Mouse (Mus musculus): ENCODE data around the gene Cerkl.

Cerkl gene

DNA sequence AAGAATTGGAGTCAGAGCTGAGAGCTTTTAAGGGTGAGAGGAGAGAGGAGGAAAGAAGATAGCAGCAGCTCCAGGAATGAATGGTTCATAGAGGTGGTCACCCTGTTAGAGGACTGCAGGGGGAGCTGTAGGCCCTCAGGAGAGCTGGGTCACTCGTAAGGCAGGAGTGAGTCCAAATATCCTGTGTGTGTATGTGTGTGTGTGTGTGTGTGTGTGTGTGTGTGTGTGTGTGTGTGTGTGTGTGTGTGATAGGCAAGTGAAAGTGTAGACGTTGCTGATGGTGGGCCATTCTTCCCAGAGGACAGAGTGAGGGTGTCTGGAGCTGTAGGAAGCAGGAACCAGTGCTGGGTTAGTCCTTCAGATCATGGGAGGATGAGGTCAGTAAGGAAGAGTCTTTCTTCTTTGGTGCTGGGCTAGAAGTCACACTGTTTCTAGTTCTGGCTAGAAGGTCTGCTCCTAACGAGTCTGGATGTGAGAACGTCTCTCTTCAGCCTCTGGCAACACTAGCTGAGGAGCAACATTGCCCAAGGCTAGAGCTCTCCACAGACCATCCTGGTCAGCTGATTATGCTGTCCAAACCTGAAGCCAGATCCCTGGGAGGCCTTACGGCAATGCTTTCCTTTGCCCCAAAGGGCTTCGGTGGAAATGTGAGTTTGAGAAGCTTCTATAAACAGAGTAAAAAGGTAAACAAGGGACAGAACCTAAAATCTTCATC, 83.9 kb downstream of the Cerkl start:
- no peak for DNase-seq (ENCODE audit: low spot score)

DNA sequence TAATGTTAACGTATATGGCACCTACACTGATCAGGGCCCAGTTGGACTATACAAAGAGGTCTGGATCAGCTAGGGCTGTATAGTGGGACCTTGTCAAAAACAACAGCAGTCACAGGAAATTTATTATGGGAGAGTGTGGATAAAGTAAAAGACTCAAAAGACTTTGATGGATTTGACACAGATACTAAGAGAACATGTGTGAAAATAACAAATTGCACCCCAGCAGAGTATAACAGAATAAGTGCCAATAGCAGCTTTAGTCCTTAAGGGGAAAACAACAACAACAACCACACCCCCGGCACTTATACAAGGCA, 84.5 kb downstream of the Cerkl start:
- DNase-seq (ENCODE audit: low spot score), result no peak

DNA sequence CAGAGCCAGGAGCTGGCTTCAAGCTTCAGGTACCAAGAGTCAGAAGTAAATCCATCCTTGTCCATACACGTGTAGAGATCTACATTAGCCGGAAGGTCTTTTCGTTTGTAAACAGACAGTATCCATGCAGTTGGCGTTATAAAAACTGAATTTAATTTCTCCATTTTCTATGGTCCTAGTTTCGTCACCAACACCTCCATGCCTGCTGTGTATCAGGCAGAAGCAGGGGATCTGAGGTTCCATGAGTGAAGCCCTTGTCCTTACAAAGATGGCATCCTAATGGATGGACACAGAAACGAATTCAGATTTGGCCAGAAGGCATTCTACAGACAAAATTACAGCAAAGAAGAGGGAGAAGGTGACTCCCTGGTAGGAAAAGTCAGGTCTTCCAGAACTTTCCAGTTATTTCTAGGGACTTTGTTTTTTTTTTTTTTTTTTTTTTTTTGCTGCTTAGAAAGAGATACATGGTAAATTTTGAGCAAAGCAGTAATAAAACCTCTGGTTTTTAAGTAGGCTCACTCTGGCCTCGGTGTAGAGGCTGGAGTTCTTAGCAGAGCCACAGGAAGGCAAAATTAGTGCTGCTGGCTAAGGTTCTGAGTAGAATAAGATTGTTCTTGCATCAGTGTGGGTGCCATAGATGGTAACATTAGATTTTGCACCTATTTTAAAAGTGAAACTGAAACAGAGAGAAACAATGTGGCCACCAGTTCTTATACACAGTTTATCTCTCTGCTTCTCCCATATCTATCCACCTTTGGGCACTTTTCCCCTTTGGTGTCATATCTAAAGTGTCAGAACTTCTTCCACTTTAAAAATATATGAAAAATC, 85.0 kb downstream of the Cerkl start:
- DNase-seq (ENCODE audit: low spot score), result no peak

DNA sequence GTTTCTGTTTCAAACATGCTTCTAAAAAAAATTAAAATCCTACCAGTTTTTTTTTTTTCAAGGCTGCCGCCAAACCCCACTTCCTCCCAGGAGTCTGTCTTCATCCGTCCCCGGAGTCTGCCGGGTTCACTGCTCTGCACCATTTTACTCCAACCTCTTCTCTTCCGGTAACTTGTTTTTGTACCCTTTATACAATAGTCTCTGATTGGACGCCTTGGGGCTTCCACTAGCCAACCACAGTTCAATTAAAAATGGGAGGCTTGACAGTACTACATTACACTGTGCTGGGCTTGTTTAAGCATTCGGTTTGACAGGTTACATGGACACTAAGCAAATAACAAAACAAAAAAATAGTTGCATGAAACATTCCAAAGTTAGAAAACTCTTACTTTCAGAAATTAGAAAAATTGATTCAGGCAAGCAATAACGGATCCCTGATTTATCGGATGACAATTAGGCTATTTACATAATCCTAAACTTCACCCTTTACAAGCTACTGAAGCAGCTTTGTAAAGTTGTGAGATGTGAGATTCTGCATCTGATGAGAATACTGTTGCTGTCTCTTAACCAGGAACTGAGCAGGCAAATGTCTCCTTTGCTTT, 85.8 kb downstream of the Cerkl start:
- no peak for DNase-seq (ENCODE audit: low spot score)

GRCm38 (mm10) chr2:79369905-79370304, 86.7 kb downstream of the Cerkl start:
- DNase-seq (ENCODE audit: low spot score), result no peak

GRCm38 (mm10) chr2:79369061-79369524, 87.5 kb downstream of the Cerkl start:
- no peak for DNase-seq (ENCODE audit: low spot score)

- no peak for DNase-seq (ENCODE audit: low spot score)
These were observed 87.9 kb downstream of the Cerkl start for GRCm38 (mm10) chr2:79368661-79369060.

DNA sequence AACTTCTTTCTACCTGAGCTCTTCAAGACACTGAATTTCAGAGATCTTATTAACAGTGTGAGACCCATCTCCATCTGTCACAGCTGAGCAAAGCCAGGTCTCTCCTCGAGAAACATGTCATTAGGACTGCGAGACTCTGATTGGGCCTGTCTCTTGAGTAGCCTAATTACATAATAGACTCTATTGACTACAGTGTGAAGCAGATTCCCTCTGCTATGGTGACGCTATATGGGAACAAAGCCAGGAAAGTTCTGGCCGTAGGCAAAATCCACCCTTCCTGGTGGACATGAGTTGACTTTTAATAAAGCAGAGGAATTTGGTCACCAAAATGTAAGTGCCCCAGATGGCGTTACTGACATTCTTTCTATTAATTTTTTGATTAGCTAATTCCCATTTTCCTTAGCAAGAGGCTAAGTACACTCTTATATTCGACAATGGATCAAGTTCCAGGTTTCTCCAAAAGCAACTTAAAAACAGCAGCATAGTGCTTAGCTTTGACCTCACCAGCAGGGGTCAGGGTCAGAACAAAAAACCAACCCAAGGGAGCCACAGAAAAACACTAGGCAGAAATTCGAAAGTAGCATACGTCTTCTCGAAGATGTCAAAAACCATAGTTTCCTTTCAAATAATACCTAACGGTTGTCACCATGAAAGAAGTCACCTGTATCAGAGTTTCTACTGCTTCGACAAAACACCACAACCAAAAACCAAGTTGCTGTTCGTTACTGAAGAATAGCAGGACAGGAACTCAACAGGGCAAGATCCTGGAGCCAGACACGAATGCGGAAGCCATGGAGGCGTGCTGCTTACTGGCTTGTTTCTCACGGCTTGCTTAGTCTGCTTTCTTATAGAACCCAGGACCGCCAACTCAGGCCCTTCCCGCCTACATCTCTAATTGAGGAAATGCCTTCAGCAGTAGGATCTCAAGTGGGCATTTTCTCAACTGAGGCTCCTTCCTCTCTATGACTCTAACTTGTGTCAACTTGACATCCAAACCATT, 88.8 kb downstream of the Cerkl start:
- DNase-seq (ENCODE audit: low spot score), result no peak

DNA sequence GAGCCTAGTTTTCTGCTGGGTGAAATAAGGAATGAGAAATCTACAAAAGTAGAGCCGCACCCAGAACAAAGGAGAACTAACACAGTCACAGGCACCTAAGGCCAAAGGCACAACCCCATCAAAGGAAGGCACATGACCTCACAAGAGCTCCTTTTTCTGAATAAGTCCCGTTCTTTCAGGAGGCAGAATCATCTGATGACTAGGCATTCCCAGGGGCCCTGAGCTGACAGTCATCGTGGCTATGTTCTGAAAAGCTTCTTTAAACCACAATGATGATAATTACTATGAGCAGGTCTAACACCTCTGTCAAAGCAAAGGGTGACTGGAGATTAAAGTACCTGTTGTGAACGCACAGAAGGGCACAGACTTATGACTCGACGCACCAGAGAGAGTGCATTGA, 92.7 kb downstream of the Cerkl start:
- DNase-seq (ENCODE audit: low spot score), result no peak

- no peak for DNase-seq (ENCODE audit: low spot score)
These were observed 94.6 kb downstream of the Cerkl start for GRCm38 (mm10) chr2:79362029-79362428.

DNA sequence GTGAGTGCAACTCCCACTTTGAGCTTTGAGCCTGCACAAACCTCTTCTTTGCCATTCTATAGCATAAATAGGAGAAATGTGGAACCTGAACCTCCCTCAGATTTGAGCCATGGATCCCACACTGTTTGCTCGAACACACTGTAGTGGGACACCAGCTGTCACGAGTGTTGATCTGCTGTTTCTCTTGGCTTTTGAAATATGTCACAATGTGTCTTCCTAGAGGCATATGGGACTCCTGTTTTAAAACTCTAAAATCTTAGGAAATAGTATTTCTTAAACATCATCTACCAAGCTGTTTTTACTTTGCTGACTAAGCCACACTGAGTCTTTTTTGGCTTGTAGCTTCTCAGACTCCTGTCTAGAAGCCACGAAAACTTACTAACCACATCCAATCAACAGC, 98.8 kb downstream of the Cerkl start:
- DNase-seq (ENCODE audit: low spot score), result no peak

- no peak for DNase-seq (ENCODE audit: low spot score)
These were observed 101.8 kb downstream of the Cerkl start for GRCm38 (mm10) chr2:79354773-79355172.

GRCm38 (mm10) chr2:79352100-79352802, 104.3 kb downstream of the Cerkl start:
- no peak for DNase-seq (ENCODE audit: low spot score)

DNA sequence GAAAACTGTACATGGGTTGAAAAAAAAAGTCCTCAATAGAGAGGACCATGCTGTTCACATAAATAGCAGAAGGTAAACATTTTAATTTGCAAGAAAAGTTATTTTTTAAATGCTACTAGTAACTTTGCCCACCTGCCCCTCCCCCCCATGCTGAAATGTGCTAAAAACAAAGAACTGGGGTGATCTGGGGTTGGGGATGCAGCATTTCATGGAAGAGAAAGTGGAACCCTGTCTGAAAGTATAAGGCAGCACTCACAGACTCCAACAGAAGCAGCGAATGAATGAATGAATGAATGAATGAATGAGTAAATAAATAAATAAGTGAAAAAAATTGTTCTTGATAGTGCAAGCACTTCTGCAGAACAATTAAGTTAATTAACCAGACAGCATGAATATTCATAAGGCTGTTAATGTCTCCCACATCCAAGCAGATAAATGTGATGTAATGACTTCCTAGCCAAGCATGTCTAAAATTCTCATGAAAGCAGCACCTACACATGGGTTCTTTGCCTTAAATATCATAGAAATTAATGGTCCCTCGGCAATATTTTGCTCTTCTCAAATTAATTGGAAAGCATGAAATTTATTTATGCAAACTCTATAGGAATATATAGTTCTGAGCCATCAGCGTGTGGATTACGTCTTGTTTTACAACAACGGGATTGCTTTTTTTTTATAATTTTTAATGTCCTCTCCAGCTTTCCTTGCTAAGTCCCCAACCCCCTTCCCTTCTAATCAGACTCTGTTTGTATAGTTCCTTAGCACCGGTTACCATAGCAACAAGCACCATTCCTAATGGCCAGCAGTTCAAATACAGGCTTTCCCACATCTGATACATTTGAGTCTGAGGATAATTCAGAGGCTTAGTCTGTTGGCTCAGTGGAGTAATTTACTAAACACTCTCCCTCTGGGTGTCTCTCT, 105.1 kb downstream of the Cerkl start:
- DNase-seq (ENCODE audit: low spot score), result no peak

DNA sequence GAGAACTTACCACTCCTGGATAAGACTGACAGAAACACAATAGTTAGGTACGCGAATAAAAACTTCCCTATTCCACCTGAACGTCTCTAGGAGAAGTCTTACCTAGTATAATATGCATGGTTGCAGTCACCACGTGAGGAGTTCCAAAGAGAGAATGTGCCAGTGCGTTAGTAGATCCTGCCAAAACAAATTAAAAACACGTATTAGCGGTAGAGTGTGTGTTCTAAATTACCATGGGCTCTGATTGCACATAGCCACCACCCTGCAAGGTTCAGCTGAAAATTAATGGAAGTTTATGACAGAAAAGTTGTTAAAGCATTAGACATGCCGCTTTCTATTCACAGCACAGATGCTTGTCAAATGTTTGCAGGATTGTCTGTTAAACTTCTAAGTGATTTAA, 113.5 kb downstream of the Cerkl start:
- DNase-seq (ENCODE audit: low spot score), result no peak

DNA sequence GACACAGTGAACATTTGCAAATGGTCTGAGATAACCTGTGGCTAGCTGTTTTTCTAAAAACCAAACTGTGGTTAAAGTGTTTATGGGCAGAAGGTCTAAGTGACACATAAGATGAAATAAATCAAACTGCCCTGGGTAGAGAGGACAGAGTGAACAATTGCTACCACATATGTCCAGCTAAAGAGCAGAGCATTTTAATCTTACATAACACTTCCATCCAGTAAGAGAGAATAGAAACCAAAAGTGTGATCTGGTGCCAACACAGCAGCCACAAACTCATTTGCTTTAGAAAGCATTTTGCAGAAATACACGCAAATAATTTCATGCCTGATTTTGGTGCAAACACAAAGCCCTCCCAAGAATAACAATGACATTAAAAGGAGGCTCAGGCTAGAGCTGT, 117.6 kb downstream of the Cerkl start:
- no peak for DNase-seq (ENCODE audit: low spot score)

DNA sequence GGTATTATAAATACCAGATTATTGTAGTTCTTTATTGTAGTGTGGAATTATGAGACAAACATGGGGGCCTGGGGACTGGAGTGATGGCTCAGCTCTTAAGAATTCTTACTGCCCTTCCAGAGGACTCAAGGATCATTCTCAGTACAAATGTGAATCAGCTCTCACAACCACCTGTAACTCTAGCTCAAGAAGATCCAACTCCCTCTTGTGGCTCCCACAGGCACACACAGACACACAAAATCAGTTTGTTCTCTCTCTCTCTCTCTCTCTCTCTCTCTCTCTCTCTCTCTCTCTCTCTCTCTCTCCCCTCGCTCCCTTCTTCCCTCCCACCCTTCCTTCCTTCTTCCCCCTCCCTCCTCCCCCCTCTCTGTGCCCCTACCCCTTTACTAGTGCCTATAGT, 120.4 kb downstream of the Cerkl start:
- DNase-seq (ENCODE audit: low spot score), result no peak

DNA sequence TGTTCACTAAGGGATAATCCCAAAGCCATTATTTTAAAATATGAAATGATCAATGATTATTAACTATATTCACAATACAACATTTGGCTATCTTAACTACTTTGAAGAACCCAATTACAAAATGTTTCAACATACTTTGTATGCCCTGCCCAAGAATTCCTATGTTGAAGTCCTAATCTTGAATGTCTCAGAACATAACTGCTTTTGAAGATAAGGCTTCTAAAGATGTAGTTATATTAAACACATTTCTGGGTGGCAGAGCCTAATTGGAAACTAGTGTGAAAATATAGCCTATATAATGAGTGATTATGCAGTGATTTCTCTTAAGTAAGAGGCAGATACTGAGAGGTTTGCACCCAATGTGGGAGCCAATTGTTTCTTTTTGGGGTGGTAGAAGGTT, 121.9 kb downstream of the Cerkl start:
- DNase-seq (ENCODE audit: low spot score), result no peak

GRCm38 (mm10) chr2:79328079-79328478, 128.5 kb downstream of the Cerkl start:
- no peak for DNase-seq (ENCODE audit: low spot score)

- DNase-seq (ENCODE audit: low spot score), result peak; percentile 46
These were observed 140.3 kb downstream of the Cerkl start for GRCm38 (mm10) chr2:79316182-79316880.
